Mouse (Mus musculus) layer of hippocampus, adult 11-12 months (tissue): Measurements from ENCODE around the gene Pxk.

Experiments used
- DNase-seq: peaks from one replicate; pipeline ENCODE4 v3.0.0; 2022; ENCODE audit warnings: low spot score

Gene Pxk

DNA sequence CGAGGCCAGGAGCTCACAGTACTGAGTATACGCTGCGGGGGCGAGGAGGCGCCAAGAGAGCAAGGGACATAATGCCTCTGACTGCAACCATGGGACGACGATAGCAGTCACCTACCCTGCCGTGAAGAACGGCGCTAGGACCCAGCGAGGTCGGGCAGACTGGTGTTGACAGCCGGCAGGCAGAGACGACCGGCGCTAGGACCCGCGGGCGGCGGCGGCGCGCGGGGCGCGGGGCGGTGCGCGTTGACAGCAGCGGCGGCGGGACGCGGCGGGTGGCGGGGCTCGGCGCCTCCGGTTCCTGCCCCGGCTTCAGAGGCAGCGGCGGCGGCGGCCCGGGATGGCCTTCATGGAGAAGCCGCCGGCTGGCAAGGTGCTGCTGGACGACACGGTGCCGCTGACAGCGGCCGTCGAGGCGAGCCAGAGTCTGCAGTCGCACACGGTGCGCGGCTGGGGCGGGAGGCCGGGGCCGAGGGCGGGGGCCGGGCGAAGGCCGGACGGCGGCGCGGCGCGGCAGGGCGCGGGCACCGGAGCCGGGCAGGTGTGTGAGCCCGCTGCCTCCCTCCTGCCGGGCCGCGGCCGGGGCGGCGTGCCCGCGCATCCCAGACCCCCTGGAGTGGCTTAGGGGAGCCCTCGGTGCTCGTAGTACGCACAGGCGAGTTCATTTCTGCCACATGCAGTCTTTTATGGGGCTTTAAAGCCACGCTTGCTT is at the start of gene Pxk:
TSS of gene Pxk (plus strand) at position 234 of the 709 bp plus-strand sequence.
- peak; percentile 90 for DNase-seq

DNA sequence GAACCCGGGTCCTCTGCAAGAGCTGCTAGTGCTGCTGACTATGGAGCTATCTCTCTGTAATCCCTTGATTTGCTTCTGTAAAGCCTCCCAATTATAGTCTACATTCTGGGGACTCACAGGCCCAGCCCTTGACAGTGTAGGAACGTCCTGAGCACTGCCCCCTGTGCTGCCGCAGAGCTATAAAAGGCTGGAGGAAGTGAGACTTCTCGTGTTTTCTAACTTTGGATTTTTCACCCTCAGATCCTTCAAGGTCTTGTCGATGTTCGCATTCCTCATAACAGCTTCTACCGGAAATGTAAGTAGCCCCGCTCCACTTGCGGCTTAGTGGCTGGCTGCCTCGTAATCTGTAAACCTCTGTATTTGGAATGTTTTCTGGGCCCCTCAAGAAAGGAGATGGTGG is 48.7 kb upstream of the Pxk start:
- DNase-seq, result no peak

DNA sequence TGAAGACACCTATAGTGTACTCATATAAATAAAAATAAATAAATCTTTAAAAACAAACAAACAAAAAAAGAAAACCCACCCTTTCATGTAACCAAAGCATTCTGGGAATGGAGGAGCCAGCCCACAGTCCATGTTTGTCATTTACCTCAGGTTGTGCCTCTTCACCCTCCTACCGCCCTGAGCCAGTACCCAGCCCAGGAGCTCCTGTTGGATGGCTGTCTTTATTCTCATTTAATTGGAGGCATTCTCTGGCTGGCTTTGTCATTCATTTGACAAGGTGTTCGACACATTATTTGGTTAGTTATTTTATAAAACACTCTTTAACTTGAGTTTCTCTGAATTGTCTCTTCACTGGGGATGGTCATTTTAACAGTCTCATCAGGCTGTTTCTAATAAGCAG is 46.1 kb upstream of the Pxk start:
- no peak for DNase-seq

DNA sequence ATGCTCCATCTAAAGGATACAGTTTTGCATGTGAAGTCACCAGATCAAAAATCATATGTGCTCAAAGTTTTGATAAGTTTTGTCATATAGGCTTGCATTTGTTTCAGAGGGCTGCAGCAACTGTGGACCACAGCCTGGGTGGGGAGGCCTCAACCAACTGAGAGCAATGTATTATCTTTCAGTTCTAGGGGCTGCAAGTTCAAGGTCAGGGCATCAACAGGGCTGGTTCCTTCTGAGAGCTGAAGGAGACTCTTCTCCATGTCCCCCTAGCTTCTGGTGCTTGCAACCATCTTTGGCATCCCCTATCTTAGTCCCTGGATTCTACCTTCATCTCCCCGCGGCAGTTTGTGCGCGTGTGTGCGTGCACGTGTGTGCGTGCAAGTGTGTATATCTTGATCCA is 45.4 kb upstream of the Pxk start:
- no peak for DNase-seq

DNA sequence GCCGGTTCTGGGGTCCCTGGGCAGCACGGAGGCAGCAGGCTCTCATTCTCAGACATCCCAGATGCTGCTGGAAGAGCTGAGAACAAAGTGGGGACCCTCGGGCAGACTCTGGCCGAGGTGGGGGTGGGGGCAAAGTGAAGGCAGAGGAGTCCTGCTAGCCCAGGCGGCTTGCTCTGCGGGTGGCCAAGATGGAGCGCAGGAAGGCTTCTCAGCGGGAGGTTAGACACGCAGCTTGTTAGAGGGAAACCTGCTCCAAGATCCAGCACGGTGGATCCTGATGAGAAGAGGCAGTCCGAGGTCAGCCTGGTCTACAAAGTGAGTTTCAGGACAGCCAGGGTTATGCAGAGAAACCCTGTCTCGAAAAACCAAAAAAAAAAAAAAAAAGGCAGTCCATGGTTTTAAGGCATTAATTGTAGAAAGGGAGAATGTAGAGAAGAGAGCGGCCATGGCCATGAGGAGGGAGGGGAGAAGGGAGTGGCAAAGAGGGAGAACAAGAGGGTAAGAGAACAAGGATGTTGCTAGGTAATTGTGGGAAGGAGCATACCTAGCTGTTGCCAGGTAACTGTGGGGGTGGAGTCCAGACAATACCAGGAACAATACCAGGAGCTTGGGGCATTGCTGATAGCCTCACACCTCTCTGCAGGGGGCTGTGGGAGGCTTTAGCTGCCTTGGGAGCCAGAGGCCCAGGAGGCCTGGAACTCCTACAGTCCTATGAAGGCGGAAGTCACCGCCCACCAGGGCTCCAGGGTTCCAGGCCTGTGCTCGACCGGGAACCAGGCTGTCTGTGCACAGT is 43.5 kb upstream of the Pxk start:
- DNase-seq, result no peak

DNA sequence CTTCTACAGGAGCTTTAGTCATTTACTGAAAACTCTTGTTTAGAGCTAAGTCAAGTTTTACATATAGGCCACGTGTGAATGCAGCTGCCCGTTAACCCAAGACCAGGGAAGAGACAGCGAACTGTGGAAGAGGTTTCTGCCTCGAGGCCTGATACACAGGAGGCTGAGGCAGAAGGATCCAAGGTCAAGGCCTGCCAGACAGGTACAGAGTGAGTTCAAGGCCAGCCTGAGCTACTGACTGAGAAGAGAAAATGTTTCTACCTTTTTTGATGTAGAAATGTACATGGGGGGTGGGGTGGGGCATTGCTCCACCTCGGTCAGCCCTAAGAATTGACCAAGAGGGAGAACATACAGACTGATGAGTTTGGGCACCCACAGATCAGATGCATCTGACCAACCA is 41.9 kb upstream of the Pxk start:
- no peak for DNase-seq

DNA sequence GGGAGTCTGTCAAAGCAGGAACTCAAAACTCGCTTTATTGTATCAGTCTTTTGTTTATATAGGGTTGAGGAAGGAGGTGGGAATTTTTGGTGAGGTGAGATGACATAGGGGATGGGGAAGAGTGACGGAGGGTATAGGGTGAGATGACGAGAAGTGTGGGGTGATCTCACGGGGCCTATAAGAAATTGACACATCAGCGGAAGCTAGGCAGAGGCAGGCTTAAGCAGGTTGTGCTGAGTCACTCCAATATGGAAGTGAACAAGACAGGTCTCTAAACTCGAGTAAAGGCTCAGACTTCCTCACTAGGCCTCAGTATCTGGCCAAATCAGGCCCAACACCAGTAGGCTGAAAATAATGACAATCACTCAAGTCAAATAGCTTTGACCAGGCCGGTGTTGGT is 38.1 kb upstream of the Pxk start:
- no peak for DNase-seq

DNA sequence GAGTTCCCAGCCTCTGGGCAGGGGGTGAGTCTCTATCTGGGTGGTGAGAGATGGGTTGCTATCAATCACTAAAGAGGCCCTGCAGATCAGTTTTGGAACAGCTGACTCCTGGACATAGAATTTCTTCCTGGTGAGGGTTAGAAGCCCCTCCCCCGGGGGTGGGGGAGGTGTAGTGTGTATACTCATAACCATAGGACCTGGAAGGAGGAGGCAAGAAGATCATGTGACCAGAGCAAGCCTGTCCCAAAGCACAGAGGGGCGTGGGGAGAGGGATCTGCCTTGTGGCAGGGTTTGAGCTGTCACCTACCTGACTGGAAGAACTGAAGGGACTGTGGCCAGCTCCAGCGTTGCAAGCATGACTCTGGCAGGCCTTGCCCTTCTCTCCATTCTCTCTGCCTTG is 35.9 kb upstream of the Pxk start:
- DNase-seq, result no peak

DNA sequence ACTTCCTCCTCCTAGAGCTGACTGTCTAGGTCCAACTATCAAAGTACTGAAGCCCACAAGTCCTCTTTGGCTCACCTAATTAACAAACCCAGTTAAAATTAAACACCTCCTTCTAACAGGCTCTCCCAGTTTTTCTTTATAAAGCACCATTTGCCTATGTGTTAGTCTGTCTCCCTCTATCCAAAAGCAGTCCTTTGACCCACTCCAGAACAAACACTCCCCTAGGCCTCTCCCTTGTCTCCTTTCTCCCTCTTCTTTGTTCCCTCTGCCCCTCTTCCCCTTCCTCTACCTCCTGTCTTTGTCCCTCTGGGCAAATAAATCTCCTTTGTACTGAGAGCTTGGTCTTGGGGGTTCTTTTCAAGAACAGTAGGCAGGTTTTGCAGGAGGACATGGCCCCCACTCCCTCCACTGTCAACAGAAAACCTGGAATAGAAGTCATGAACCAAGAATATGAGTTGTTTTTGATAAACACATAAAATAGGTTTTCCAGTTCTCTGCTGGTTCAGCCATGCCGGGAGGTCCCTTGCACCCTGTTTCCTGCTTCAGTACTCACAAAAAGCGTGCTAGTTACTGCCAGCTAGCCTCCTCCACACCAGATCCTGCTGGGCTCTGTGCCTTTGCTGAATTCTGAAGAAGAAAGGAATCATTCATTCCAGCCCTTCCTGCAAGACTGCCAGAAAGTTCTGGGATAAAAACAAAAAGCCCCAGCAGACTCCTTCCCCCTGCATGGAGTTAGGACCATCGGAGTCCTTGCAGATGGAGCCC is 35.3 kb upstream of the Pxk start:
- peak; percentile 50 for DNase-seq

DNA sequence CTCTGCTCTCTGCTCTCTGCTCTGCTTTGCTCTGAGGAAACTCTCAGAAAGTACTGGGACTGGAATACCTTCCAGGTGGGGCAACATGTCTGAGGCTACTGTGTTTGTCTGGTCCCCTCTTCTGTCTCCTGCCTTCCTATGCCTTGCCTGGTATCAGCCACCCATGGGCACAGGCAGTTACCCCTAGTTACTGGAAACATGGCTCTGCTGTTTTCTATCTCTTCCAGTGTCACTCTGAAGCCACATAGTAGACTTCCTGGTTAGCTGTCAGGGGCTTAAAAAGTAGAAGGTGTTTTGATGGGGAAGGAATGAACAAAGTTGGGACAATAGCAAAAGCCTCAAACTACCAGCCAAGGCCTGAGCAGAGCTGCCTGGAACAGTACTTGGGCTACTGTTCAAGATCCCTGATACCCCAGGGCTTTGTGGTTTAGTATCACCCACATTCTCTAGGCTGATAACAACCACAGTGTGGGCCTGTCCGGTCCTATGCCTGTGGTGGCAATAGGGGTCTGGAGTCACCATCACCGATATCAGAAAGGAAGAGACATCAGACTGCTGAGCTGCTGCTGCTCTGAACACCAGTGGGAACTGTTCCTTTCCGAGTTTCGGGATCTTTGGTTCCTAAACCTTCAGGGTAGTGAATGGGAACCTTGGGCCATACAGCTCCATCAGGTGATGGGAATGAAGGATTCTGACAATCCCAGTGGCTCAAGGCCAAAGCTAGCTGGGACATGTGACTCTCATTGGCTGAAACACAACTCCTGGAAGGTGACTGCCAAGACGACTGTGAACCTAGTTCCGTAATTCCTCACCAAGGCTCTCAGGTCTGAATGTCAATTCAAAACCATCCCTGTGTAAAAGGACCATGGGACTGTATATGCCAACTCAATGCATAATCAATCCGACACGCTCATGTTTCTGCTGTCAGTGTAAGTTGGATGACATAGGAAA is 33.9 kb upstream of the Pxk start:
- no peak for DNase-seq

DNA sequence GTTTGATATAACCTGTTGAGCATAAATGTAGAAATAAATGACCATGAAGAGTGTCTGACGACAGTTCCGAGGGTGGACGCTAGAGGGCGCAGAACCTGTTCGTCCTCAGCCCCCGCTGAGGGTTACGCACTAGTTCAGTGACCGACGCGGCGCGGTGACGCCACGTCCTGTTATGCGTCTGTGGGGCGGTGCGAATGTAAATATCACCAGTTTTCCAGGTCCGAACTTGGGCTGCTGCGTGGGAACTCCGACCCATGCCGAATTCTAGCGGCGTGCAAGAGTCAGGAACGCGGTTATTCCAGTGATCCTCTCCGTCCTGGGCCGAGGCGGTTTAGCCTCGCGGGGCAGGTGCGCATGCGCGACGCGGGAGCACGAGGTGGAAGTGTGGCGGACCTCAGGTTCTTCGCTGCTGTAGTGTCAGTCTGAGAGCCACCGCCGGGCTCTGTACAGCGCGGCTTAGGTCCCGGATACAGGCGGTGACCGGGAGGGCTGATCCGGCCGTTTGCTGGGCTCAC is 17.8 kb upstream of the Pxk start, which contains the start of gene Rpp14:
TSS of gene Rpp14 (plus strand) at position 203 of the 515 bp plus-strand sequence.
- peak; percentile 96 for DNase-seq

DNA sequence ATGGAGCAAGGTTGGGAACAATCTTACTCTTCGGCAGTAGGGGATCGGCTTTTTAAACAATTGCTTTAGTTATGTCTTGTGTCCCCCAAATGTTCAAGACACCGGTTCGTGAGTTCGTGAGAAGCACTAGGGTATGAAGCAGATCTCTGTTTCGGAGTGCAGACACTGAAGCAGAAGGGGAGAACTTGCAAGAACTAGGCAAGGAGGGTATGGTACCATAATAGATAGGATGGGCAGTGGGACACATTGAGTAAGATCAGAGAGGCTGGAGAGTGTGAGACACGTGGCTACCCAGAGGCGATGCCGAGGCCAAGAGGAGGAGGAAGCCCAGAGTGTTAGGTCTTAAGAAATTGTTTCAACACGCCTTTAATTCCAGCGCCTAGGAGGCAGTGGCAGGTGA is 17.3 kb upstream of the Pxk start:
- no peak for DNase-seq

DNA sequence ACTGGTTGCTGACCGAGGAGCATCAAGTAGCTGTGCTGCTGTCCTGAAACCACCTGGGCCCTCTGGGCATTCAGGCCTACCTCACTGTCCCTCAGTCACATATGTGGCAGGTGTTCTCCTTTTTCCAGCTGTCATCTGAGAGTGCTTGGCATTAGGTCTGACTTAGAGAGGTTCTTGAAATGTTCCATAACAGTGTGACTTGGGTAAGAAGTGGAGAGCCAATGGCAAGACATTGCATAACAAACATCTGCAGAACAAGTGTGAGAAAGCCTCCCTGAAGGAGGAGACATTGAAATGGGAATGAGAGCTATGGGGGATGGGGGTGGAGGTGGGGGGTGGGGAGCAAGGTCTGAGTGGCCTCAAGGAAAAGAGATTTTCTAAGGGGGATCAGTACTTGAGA is 15.1 kb upstream of the Pxk start:
- no peak for DNase-seq

DNA sequence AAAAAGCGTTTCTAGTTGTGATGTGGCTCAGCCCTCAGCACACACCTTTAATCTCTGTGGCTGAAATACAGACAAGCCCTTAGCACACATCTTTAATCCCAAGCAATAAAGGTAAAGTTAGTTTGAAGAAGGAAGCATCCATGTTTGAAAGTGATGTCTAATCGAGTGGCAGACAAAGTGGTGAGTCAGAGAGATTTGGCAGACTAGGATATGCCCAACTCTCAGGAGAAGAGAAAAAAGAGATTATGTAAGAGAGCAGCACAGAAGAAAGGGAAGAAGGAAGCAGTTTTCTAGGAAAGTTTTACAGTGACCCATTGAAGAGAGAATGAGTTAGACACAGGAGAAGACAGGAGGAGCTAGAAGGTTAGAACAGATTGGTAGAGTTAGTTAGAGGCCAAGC is 9.0 kb upstream of the Pxk start:
- no peak for DNase-seq

DNA sequence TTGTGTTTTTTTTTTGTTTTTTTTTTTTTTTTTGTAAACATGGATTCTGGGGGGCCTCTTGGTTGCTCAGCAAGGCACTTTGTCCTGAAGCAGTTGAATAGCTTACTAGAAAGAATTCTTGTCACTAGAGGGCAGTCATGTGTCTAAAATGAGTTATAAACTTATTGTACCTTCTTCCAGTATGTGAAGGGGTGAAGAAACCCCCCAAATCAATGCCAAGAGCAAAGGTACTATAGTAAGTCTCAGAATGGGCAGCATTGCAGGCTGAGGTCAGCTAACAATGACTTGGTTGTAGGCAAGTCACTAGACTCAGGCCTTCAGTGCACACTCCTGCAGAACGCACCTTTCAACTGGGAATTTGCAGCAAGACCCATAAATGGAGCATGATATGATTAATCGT is 5.4 kb upstream of the Pxk start:
- no peak for DNase-seq

DNA sequence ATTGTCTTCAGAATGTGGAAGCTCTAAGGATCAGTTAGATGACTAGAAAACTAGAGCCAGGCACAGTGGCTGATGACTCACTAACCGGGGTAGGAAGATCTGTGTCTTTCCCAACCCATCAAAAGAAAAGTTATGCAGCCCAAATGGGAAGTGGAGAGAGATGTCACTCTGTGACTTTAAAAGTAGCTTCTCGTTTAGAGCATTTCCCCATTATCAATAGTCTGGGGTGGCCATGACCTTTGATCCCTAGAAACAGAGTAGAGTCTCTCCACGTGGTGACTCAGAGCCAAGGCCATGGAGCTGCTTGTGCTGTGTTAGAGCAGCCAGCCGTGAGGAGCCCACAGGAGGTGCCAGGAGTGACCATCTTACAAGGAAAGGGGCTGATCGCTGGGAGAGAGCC is 4.6 kb upstream of the Pxk start:
- DNase-seq, result no peak

DNA sequence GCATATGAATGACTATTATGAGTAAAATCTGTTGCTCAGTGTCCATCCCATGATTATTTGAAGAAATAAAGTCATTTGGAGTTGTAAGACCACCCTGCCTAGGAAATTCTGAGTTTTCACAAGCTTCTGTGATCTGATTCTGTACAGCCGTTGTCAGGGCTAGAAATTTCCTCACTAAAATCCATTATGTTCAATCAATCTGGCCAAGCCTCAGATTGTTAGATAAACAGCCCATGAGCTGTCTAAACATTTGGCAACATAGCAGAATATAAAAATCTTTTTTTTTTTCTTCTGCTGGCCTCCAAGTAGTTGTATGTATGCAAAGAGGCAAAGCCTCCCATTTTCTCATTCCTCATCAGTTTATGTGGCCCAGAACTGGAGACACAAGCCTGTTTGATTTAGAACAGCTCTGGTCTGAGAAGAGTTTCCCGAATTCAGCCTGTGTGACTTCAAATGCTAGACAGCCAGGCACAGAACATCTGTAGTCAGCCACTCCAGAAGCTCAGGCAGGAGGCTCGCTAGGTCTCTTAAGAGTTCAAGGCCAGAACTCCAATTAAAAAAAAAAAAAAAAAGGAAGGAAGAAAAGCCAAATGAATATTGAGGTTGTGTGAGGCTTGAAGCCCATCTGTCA is 3.0 kb upstream of the Pxk start:
- no peak for DNase-seq

DNA sequence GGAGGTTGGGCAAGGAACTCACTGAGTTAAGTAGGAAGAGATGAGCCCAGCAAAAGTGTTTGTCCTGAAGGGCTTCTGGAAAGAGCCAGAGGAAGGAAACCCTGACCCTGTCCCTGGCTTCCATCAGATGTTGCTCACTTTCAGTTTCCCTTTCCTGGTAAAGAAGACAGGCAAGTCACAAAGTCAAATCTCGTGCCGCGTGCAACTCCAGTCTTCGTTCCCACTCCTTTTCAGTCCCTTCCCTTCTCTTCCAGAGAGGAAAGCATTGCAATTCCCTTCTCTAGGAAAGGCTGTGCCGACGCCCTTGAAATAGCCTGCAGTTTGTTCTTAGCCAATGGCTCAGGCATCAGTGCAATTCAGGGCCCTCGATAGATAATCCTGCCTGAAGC is 2.5 kb upstream of the Pxk start:
- no peak for DNase-seq

DNA sequence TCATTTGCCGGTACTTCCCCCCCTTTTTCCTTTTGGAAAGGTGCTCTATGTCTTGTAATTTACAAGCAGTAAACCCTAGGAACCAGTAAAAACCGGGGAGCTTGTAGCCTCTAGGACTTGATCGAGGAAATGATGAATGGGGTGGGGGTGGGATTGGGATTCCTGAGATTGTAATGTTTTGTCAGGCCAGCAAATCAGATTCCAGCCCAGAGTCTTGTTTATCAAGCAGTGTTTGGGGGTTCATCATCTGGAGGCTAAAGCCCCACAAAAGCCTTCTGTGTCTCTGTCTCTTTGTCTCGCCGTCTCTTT is 630 bp downstream of the Pxk start:
- no peak for DNase-seq

DNA sequence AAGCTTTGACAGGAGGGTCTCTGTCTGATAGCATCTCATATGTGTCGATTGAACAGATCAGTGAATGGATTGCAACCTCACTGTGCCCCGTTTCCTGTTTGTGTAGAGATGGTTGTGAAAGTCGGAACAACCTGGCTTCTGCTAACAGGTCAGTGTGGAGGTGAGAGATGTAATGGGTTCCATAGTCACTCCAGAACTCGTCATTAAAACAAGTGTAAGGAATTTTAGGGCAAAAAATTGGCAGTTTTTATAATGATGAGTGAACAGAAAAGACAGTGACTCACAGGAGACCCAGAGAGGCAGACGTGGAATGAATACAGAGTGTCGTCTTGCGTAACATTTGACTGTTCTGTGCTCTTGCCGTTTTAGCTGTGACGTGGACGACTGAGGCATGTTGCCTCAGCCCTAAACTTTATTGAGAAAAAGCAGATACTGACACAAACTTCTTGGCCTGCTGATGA is 1.6 kb downstream of the Pxk start:
- DNase-seq, result peak; percentile 37

DNA sequence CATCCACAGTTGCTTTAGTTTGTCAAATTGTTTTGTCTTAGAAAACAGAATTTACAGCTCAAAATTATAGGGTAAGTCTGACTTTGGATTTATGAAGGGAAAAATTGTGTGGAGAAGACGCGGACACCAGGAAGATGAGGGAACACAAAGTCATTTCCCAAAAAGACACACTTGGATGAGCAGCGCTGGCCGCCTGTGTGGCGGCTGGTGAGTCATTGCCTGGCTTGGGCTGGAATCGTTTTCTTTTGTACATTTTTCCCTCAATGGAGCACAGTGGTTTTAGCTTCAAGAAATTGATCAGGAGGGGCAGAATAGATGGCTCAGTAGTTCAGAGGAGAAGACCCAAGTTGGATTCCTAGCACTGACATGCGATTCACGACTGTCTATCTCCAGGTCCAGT is 3.9 kb downstream of the Pxk start:
- DNase-seq, result no peak
